Mouse (Mus musculus) hindbrain, postnatal 0 days (tissue): Measurements from ENCODE around the gene Zfp568. TPM values are rescaled to one million over a fixed set of nuclear protein-coding genes. Genes with fewer than 3 reads are reported as not detected.
A peak's percentile ranks its signal among the peaks of the same experiment; 100 is the strongest.

ENCODE experiments used
- ATAC-seq: fragments of 200-750 bp; cut with Nextera tagmentation; 2 replicates; pipeline ENCODE4 v1.8.0; 2017; ENCODE audit warnings: mild to moderate bottlenecking, moderate TSS enrichment, moderate library complexity
- DNase-seq: peaks from one replicate; pipeline ENCODE4 v3.0.0-alpha.2; 2015; ENCODE audit warnings: low spot score
- H3K27ac ChIP-seq: fragments of 300-500 bp; sonication (generic); 2 replicates; pipeline ENCODE4 v1.5.1; 2014; ENCODE audit warnings: mild to moderate bottlenecking
- H3K27me3 ChIP-seq: fragments of 300-500 bp; sonication (generic); 2 replicates; pipeline ENCODE4 v1.6.1; 2014; ENCODE audit warnings: low read length, mixed read lengths; ENCODE audit not compliant: insufficient read depth
- H3K36me3 ChIP-seq: fragments of 300-500 bp; sonication (generic); 2 replicates; pipeline ENCODE4 v1.6.1; 2014; ENCODE audit warnings: low read length, mixed read lengths; ENCODE audit not compliant: insufficient read depth
- H3K4me1 ChIP-seq: fragments of 300-500 bp; sonication (generic); 2 replicates; pipeline ENCODE4 v1.6.1; 2014; ENCODE audit warnings: antibody characterized with exemption, low read length, mixed read lengths; ENCODE audit not compliant: insufficient read depth
- H3K4me2 ChIP-seq: fragments of 300-500 bp; sonication (generic); 2 replicates; pipeline ENCODE4 v1.6.1; 2014; ENCODE audit warnings: low read depth, mild to moderate bottlenecking, low read length, moderate library complexity, mixed read lengths
- H3K4me3 ChIP-seq: fragments of 300-500 bp; sonication (generic); 2 replicates; pipeline ENCODE4 v1.5.1; 2014; ENCODE audit warnings: low read length
- H3K9ac ChIP-seq: fragments of 300-500 bp; sonication (generic); replicated peaks from 2 replicates; pipeline ENCODE4 v1.6.1; 2014; ENCODE audit warnings: mild to moderate bottlenecking, low read length, moderate library complexity, mixed read lengths
- H3K9me3 ChIP-seq: fragments of 300-500 bp; sonication (generic); 2 replicates; pipeline ENCODE4 v1.6.1; 2016; ENCODE audit warnings: low read length, mixed read lengths
- CTCF ChIP-seq: IDR thresholded peaks from 2 replicates; pipeline ENCODE4 v1.5.1; 2016; ENCODE audit warnings: antibody characterized with exemption, control low read depth, low read depth
- WGBS: fragments of 180-500 bp; shearing (Covaris S2); extraction: QIAGEN DNeasy Blood & Tissue Kit; methylation state at CpG from one replicate; pipeline ENCODE4 v1.1.7; 2014; 5-methylcytosine and 5-hydroxymethylcytosine counted together
- polyA plus RNA-seq: library from polyadenylated mRNA; unstranded; fragments of >200 nt; fragmentation: Nextera tagmentation; extraction: Ambion mirVana; gene quantifications from 2 replicates; pipeline ENCODE4 v1.2.1, GENCODE M21; 2015
- total RNA-seq: library from RNA; depleted of rRNA; stranded (reverse); fragments of >200 nt; gene quantifications from 2 replicates; pipeline ENCODE4 v1.2.3, GENCODE M21; 2014

Zfp568 gene
- total and polyA plus RNA-seq, 2 experiments from 2014 or later = 3.5 to 6.7 TPM

GRCm38 (mm10) chr7:29970686-29971085 lies 13.1 kb upstream of the Zfp568 start:
- ATAC-seq (no peak), DNase-seq (no peak)
- Histone ChIP-seq H3K4me3 (no peak overlapping the region), H3K36me3 (no peaks in the 10 kb centered on the region), H3K27me3 (no peaks in the 10 kb centered on the region), H3K27ac (no peak overlapping the region), H3K9ac (no peak overlapping the region), H3K9me3 (no peaks in the 10 kb centered on the region), H3K4me2 (no peak overlapping the region), H3K4me1 (no peaks in the 10 kb centered on the region)
- no peak for TF ChIP-seq CTCF
- WGBS = 88% methylated on average over 9 of the region's 9 CpGs

GRCm38 (mm10) chr7:29980761-29981160 lies 3.0 kb upstream of the Zfp568 start:
- no peaks in the 10 kb centered on the region for H3K9me3 ChIP-seq
- H3K4me2 ChIP-seq = no peak overlapping the region
- no peaks in the 10 kb centered on the region for H3K27me3 ChIP-seq
- 84% methylated on average over 1 of the region's 1 CpGs for WGBS
- H3K4me3 ChIP-seq = no peak overlapping the region
- H3K9ac ChIP-seq = no peak overlapping the region
- ATAC-seq (no peak), DNase-seq (no peak)
- peaks cover 5% of the 10 kb centered on the region; the same call in 1 of the 2 replicates for H3K4me1 ChIP-seq
- no peak for TF ChIP-seq CTCF
- H3K27ac ChIP-seq = no peak overlapping the region
- 0 out of 2 replicates have a peak, but pooled peaks cover 2% of the 10 kb centered on the region for H3K36me3 ChIP-seq

- ATAC-seq (no peak), DNase-seq (no peak)
- H3K4me2 ChIP-seq = no peak overlapping the region
- TF ChIP-seq CTCF = no peak
- H3K27ac ChIP-seq = no peak overlapping the region
- H3K4me1 ChIP-seq = peaks cover 5% of the 10 kb centered on the region; the same call in 1 of the 2 replicates
- no peak overlapping the region for H3K9ac ChIP-seq
- H3K36me3 ChIP-seq = 0 out of 2 replicates have a peak, but pooled peaks cover 4% of the 10 kb centered on the region
- 66% methylated on average over 5 of the region's 5 CpGs for WGBS
- no peaks in the 10 kb centered on the region for H3K27me3 ChIP-seq
- H3K4me3 ChIP-seq = no peak overlapping the region
- H3K9me3 ChIP-seq = no peaks in the 10 kb centered on the region
Measured at GRCm38 (mm10) chr7:29981455-29981854, 2.3 kb upstream of the Zfp568 start.

GRCm38 (mm10) chr7:29981860-29982259 lies 1.9 kb upstream of the Zfp568 start:
- no peaks in the 10 kb centered on the region for H3K27me3 ChIP-seq
- no peak overlapping the region; the same call in 1 of the 2 replicates for H3K9ac ChIP-seq
- H3K4me3 ChIP-seq = no peak overlapping the region
- H3K4me1 ChIP-seq = peaks cover 5% of the 10 kb centered on the region; the same call in 1 of the 2 replicates
- WGBS = 85% methylated on average over 3 of the region's 3 CpGs
- DNase-seq = no peak
- no peak for TF ChIP-seq CTCF
- 0 out of 2 replicates have a peak, but pooled peaks cover 4% of the 10 kb centered on the region for H3K36me3 ChIP-seq
- no peak for ATAC-seq
- no peak overlapping the region for H3K27ac ChIP-seq
- no peaks in the 10 kb centered on the region for H3K9me3 ChIP-seq
- no peak overlapping the region for H3K4me2 ChIP-seq

- Histone ChIP-seq H3K36me3 (0 out of 2 replicates have a peak, but pooled peaks cover 5% of the 10 kb centered on the region), H3K27me3 (no peaks in the 10 kb centered on the region), H3K4me3 (no peak overlapping the region), H3K9ac (no peak overlapping the region; the same call in 1 of the 2 replicates), H3K27ac (no peak overlapping the region), H3K4me1 (peaks cover 5% of the 10 kb centered on the region; the same call in 1 of the 2 replicates), H3K4me2 (no peak overlapping the region; the same call in 1 of the 2 replicates), H3K9me3 (no peaks in the 10 kb centered on the region)
- DNase-seq (no peak), ATAC-seq (no peak)
- 81% methylated on average over 4 of the region's 4 CpGs for WGBS
- no peak for TF ChIP-seq CTCF
Measured at GRCm38 (mm10) chr7:29982341-29982740, 1.4 kb upstream of the Zfp568 start.

- WGBS = 20% methylated on average over 6 of the region's 6 CpGs
- Histone ChIP-seq H3K4me3 (peak overlapping the region; percentile 82), H3K4me1 (peaks cover 5% of the 10 kb centered on the region; the same call in 1 of the 2 replicates), H3K4me2 (peak overlapping the region; percentile 70), H3K27me3 (no peaks in the 10 kb centered on the region), H3K9ac (peak overlapping the region; percentile 68), H3K9me3 (no peaks in the 10 kb centered on the region), H3K27ac (peak overlapping the region; percentile 89), H3K36me3 (peaks cover 10% of the 10 kb centered on the region; the same call in 1 of the 2 replicates)
- no peak for TF ChIP-seq CTCF
- ATAC-seq (no peak), DNase-seq (no peak)
Measured at GRCm38 (mm10) chr7:29982931-29983330, 824 bp upstream of the Zfp568 start.

GRCm38 (mm10) chr7:29983340-29983689 lies 440 bp upstream of the Zfp568 start:
- Histone ChIP-seq H3K9me3 (no peaks in the 10 kb centered on the region), H3K4me1 (peaks cover 5% of the 10 kb centered on the region; the same call in 1 of the 2 replicates), H3K27me3 (no peaks in the 10 kb centered on the region), H3K4me2 (peak overlapping the region; percentile 70), H3K36me3 (peaks cover 10% of the 10 kb centered on the region; the same call in 1 of the 2 replicates), H3K4me3 (peak overlapping the region; percentile 82), H3K27ac (peak overlapping the region; percentile 89), H3K9ac (peak overlapping the region; percentile 68)
- WGBS = 2% methylated on average over 8 of the region's 8 CpGs
- no peak for TF ChIP-seq CTCF
- ATAC-seq = no peak
- no peak for DNase-seq
